Mouse (Mus musculus) forebrain, embryonic 14.5 days (tissue): ENCODE results near the gene Hvcn1. TPM values are rescaled to one million over a fixed set of nuclear protein-coding genes. Genes with fewer than 3 reads are reported as not detected.

Experiments used
- ATAC-seq: fragments of 200-750 bp; cut with Nextera tagmentation; 2 replicates; pipeline ENCODE4 v1.8.0; 2017; ENCODE audit warnings: mild to moderate bottlenecking, moderate library complexity
- DNase-seq: peaks from one replicate; pipeline ENCODE4 v3.0.0-alpha.2; 2015; ENCODE audit warnings: low spot score
- H3K27ac ChIP-seq: fragments of 300-500 bp; sonication (generic); 2 replicates; pipeline ENCODE4 v1.5.1; 2014; ENCODE audit warnings: low read depth, mild to moderate bottlenecking, control low read depth, low read length, moderate library complexity
- H3K27me3 ChIP-seq: fragments of 300-500 bp; sonication (generic); replicated peaks from 2 replicates; pipeline ENCODE4 v1.6.1; 2014; ENCODE audit warnings: low read length, control low read depth, mixed read lengths; ENCODE audit not compliant: control insufficient read depth, insufficient read depth
- H3K36me3 ChIP-seq: fragments of 300-500 bp; sonication (generic); 2 replicates; pipeline ENCODE4 v1.6.1; 2014; ENCODE audit warnings: low read length, control low read depth; ENCODE audit not compliant: control insufficient read depth, insufficient read depth
- H3K4me1 ChIP-seq: fragments of 300-500 bp; sonication (generic); 2 replicates; pipeline ENCODE4 v1.6.1; 2014; ENCODE audit warnings: antibody characterized with exemption, low read length, control low read depth; ENCODE audit not compliant: control insufficient read depth, insufficient read depth
- H3K4me2 ChIP-seq: fragments of 300-500 bp; sonication (generic); 2 replicates; pipeline ENCODE4 v1.6.1; 2014; ENCODE audit warnings: mild to moderate bottlenecking, control low read depth, low read length
- H3K4me3 ChIP-seq: fragments of 300-500 bp; sonication (generic); 2 replicates; pipeline ENCODE4 v1.5.1; 2014; ENCODE audit warnings: low read depth, low read length, control low read depth
- H3K9ac ChIP-seq: fragments of 300-500 bp; sonication (generic); 2 replicates; pipeline ENCODE4 v1.6.1; 2014; ENCODE audit warnings: mild to moderate bottlenecking, low read length, control low read depth, moderate library complexity
- H3K9me3 ChIP-seq: fragments of 300-500 bp; sonication (generic); replicated peaks from 2 replicates; pipeline ENCODE4 v1.6.1; 2016; ENCODE audit warnings: low read length, control low read depth, mixed read lengths; ENCODE audit not compliant: control insufficient read depth
- WGBS: fragments of 180-500 bp; shearing (Covaris S2); extraction: QIAGEN DNeasy Blood & Tissue Kit; methylation state at CpG from one replicate; pipeline ENCODE4 v1.1.7; 2014; 5-methylcytosine and 5-hydroxymethylcytosine counted together
- polyA plus RNA-seq: library from polyadenylated mRNA; unstranded; fragments of >200 nt; fragmentation: Nextera tagmentation; extraction: Ambion mirVana; gene quantifications from 2 replicates; pipeline ENCODE4 v1.2.1, GENCODE M21; 2014

Hvcn1 gene
- polyA plus RNA-seq, 1 experiment from 2014 or later: 2.4 TPM

DNA sequence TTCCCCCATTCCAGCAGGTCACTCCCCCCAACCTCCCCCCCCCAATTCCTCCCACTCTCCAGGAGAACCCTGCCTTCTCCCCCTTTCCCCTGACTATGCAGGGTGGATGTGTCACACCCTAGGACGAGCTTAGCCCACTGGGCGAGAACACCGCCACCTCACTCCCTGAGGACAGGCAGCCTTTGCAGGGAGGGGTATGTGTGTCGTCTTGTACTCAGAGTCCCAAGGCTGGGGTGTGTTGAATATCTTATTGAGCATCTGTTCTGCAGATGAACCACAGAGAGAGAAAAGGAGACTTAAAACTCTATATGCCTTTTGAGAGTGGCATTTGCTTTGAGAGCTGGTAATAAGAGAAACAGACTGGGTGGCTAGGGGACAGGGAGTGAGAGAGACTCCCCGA is 30.6 kb downstream of the Hvcn1 start:
- Histone ChIP-seq H3K9ac (no peak overlapping the region), H3K27me3 (no peaks in the 10 kb centered on the region), H3K4me3 (no peak overlapping the region), H3K4me2 (no peak overlapping the region), H3K27ac (no peak overlapping the region), H3K4me1 (no peaks in the 10 kb centered on the region), H3K9me3 (no peaks in the 10 kb centered on the region), H3K36me3 (peaks cover 12% of the 10 kb centered on the region; the same call in 1 of the 2 replicates)
- ATAC-seq (no peak), DNase-seq (no peak)
- 70% methylated on average over 5 of the region's 5 CpGs for WGBS

DNA sequence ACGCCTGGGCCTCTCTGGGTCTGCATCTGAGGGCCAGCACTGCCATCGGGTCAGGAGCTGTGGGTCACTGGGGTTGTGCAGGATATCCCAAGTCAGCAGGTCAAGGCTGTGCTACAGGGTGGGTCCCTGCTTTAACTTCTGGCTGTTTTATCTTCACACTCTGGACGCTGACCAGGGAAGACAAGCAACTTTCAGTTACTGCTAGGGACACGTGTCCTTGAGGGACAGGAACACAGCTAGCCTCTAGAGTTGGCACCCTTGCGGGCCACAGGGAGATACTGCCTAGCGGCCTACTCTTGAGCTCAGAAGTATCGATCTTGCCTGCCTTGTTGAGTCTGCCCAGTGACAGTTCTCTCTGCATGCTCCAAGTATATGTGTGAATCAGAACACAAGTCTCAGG is 33.0 kb downstream of the Hvcn1 start:
- no peak overlapping the region for H3K4me3 ChIP-seq
- no peaks in the 10 kb centered on the region for H3K27me3 ChIP-seq
- H3K4me1 ChIP-seq: peaks cover 11% of the 10 kb centered on the region
- peaks cover 15% of the 10 kb centered on the region; the same call in 1 of the 2 replicates for H3K36me3 ChIP-seq
- WGBS: 92% methylated on average over 7 of the region's 7 CpGs
- DNase-seq (no peak), ATAC-seq (no peak)
- no peak overlapping the region for H3K9ac ChIP-seq
- H3K9me3 ChIP-seq: no peaks in the 10 kb centered on the region
- no peak overlapping the region for H3K27ac ChIP-seq
- no peak overlapping the region for H3K4me2 ChIP-seq

DNA sequence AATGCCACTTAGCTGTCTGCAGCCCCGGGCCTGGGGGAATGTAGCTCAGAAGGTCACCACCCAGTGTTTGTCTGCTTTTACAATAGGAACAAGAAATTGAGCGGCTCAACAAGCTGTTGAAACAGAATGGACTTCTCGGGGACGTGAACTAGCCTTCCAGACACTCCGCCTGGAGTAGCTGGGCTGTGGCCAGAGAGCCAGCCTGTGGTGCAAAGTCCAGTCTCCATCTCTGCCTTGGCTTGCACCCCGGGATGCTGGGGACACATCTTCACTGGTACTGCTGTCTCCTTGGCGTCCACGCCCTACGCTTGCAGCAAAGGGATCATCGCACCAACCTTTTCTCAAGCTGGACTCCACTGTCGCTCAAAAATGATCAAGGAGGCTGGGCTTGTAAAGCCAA is 33.9 kb downstream of the Hvcn1 start:
- H3K4me1 ChIP-seq: peaks cover 13% of the 10 kb centered on the region
- H3K9ac ChIP-seq: no peak overlapping the region
- no peak overlapping the region for H3K4me2 ChIP-seq
- H3K36me3 ChIP-seq: peaks cover 15% of the 10 kb centered on the region; the same call in 1 of the 2 replicates
- ATAC-seq (no peak), DNase-seq (no peak)
- 86% methylated on average over 11 of the region's 11 CpGs for WGBS
- H3K27me3 ChIP-seq: no peaks in the 10 kb centered on the region
- H3K4me3 ChIP-seq: no peak overlapping the region
- H3K27ac ChIP-seq: no peak overlapping the region
- H3K9me3 ChIP-seq: no peaks in the 10 kb centered on the region

- ATAC-seq (no peak), DNase-seq (peak; percentile 36)
- H3K27ac ChIP-seq: no peak overlapping the region
- no peaks in the 10 kb centered on the region for H3K27me3 ChIP-seq
- no peaks in the 10 kb centered on the region for H3K9me3 ChIP-seq
- peaks cover 13% of the 10 kb centered on the region for H3K4me1 ChIP-seq
- no peak overlapping the region for H3K4me2 ChIP-seq
- no peak overlapping the region for H3K4me3 ChIP-seq
- H3K9ac ChIP-seq: no peak overlapping the region
- H3K36me3 ChIP-seq: peaks cover 15% of the 10 kb centered on the region; the same call in 1 of the 2 replicates
- 59% methylated on average over 1 of the region's 1 CpGs for WGBS
Observed at GRCm38 (mm10) chr5:122240989-122241388, 34.4 kb downstream of the Hvcn1 start.

DNA sequence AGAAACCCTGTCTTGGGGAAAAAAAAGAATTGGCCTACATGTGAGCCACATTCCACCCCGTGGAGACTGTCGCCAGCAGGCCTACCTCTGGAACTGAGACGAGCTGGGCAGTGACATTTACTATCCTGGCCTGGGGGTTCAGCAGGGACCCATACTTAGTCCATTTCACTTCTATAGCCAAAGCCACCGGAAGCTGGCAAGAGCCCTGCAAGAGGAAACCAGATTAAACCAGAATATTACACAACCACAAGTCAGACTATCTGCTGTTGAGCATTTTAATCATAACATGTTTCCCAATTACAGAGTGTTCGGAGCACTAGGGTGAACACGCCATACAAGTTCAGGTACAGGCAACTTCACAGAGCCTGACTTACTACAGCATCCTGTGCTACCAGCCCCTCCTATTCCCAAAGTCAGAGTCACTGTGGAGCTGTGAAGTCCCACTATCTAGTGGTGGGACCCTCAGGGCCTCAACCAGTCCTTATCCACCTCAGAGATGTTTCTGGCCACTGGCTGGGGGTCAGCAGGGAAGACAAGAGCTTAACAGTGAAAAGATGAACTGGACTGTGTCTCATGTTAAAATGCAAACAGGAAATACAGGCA is 36.0 kb downstream of the Hvcn1 start:
- Histone ChIP-seq H3K4me1 (peaks cover 13% of the 10 kb centered on the region), H3K9ac (no peak overlapping the region), H3K4me3 (no peak overlapping the region), H3K27me3 (no peaks in the 10 kb centered on the region), H3K4me2 (no peak overlapping the region), H3K27ac (no peak overlapping the region), H3K36me3 (peaks cover 23% of the 10 kb centered on the region; the same call in 1 of the 2 replicates), H3K9me3 (no peaks in the 10 kb centered on the region)
- DNase-seq (no peak), ATAC-seq (no peak)
- 92% methylated on average over 6 of the region's 6 CpGs for WGBS

- H3K4me1 ChIP-seq: peaks cover 13% of the 10 kb centered on the region
- DNase-seq (peak; percentile 70), ATAC-seq (peak; percentile 68)
- H3K4me3 ChIP-seq: no peak overlapping the region
- no peaks in the 10 kb centered on the region for H3K9me3 ChIP-seq
- 31% methylated on average over 17 of the region's 17 CpGs for WGBS
- H3K27me3 ChIP-seq: no peaks in the 10 kb centered on the region
- no peak overlapping the region for H3K4me2 ChIP-seq
- H3K27ac ChIP-seq: peak overlapping the region; percentile 70; the same call in 1 of the 2 replicates
- no peak overlapping the region; the same call in 1 of the 2 replicates for H3K9ac ChIP-seq
- H3K36me3 ChIP-seq: peaks cover 35% of the 10 kb centered on the region
Observed at GRCm38 (mm10) chr5:122243781-122244523, 37.3 kb downstream of the Hvcn1 start.

DNA sequence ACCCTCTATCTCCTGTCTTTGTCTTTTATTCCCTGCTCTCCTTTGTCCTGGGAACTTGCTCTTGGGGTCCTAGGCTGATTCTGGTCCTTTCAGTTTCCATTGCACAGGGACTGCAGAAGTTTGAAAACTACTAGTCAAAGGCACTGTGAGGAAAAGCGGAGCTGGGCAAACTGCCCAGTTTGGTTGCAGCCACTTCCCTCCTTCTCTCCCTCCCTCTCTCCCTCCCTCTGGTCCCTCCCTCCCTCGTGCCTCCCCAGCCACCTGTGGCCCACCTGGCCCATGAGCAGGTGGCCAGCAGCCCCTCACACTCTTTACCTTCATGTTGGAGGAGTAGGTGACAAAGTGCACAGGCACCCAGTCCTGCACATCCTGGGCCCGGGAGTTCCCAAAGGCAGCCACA is 38.6 kb downstream of the Hvcn1 start:
- peaks cover 13% of the 10 kb centered on the region for H3K4me1 ChIP-seq
- no peaks in the 10 kb centered on the region for H3K27me3 ChIP-seq
- H3K4me3 ChIP-seq: no peak overlapping the region
- DNase-seq: peak; percentile 56
- WGBS: 51% methylated on average over 3 of the region's 3 CpGs
- no peak overlapping the region for H3K9ac ChIP-seq
- no peak overlapping the region for H3K4me2 ChIP-seq
- H3K27ac ChIP-seq: peak overlapping the region; percentile 39; the same call in 1 of the 2 replicates
- no peak for ATAC-seq
- peaks cover 38% of the 10 kb centered on the region for H3K36me3 ChIP-seq
- no peaks in the 10 kb centered on the region for H3K9me3 ChIP-seq

DNA sequence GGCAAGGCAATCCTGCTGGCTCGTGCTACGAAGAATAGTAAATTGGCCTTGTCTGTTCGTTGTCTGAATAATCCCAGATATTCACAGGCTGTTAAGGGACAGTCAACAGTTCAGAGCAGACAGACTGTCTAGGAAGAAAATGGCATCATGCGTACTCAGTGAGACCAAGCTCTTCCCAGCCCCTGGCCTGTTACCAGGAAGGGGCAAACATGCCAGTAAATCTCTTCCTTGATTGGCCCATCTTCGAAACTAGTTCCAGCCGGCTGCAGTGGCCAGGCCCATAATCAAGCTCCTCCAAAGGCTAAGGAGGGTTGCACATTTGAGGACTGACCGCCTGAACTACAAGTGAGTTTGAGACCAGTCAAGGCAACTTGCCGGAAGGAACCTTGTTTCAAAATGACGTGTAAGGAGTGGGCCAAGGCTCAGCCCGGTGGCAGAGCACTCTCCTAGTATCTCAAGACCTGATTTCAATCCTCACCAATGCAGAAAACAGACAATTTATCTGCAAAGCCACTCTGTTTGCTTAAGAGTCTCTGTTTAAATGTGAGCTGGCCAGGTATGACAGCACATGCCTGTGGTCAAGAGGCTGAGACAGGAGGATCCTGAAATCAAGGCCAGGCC is 40.1 kb downstream of the Hvcn1 start:
- Histone ChIP-seq H3K4me2 (no peak overlapping the region), H3K9ac (no peak overlapping the region), H3K27ac (peak overlapping the region; percentile 17; the same call in 1 of the 2 replicates), H3K27me3 (no peaks in the 10 kb centered on the region), H3K36me3 (peaks cover 38% of the 10 kb centered on the region), H3K4me3 (no peak overlapping the region), H3K4me1 (peaks cover 13% of the 10 kb centered on the region), H3K9me3 (no peaks in the 10 kb centered on the region)
- WGBS: 83% methylated on average over 10 of the region's 10 CpGs
- ATAC-seq (no peak), DNase-seq (no peak)

DNA sequence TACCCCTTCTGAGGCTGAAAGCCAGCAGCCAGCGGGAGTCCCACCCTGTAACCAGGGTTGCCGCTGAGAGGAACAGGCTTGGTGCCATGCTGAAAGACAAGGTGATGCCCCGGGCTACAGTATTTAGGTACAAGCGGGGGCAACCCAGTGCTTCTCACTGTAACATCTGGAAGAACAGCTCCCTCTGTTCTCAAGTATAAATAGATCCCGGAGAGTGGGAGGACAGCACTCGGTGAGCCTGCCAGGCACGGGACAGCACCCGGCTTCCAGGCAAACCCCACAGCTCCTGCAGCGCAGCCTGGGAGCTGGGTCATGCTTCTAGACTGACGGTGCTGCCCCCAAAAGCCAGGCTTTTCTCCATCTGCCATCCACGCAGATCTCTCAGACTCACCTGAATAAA is 40.9 kb downstream of the Hvcn1 start:
- ATAC-seq (no peak), DNase-seq (no peak)
- Histone ChIP-seq H3K4me1 (peaks cover 16% of the 10 kb centered on the region), H3K4me3 (no peak overlapping the region), H3K27ac (no peak overlapping the region), H3K4me2 (no peak overlapping the region), H3K36me3 (peaks cover 29% of the 10 kb centered on the region), H3K9ac (no peak overlapping the region), H3K9me3 (no peaks in the 10 kb centered on the region), H3K27me3 (no peaks in the 10 kb centered on the region)
- 91% methylated on average over 11 of the region's 11 CpGs for WGBS
